Mouse (Mus musculus): Measurements from ENCODE around the gene Colgalt1.

DNA sequence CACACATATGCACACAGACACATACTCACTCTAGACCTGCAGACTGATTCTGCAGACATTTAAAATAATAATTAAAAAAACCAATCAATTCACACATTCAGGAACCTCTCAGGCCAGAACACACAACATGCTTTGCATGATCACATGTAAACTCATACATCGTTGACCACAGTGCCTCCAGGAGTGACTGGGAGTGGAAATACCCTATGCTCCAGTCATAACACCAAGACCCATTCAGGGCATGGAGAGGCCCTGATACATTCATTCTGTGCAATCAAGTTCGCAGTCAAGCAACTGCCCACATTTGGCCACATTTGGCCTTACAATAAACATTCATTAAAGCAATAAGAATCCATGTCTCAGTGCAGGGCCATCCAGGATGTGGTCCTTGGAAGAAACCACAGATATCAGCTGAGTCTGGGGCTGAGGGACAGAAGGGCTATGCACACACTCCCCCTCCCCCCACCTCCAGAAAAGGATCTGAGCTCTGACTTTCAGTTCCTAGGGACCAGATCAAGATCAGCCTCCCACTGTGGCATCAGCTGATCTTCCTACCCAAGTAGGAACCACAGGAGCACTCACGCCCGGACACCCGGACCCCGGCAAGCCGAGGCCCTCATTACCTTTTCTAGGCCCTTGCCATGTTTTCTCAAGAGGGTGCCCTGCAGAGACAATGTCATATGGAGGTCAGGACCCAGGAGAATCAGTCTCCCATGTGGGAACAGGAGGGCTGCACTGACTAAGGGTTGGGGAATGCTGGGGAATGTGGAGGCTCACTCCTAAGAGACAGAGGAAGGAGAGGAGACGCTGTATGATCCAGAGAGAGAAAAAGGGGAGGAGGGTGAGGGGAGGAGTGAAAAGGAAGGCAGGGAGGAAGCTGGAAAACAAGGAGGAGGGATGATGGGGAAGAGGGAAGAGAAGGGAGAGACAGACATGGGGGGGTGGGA, 26.6 kb downstream of the Colgalt1 start:
- TF ChIP-seq TAL1 (IDR thresholded peaks at IDR 0.05; ENCODE audit: low read length) (no peak), GATA1 (IDR thresholded peaks at IDR 0.05; ENCODE audit: low read length) (no peak)
